Mouse (Mus musculus) B cell, adult 2 months (primary cell): Measurements from ENCODE around the gene Lztfl1.
"Not testable (repeated sequence)": the region's sequence is repeated elsewhere in the genome, so short reads cannot be mapped to it uniquely, and the experiment has no call there.

ENCODE experiments used
- DNase-seq, 2 experiments: peaks; one replicate each; pipeline ENCODE4 v3.0.0; 2022

The Lztfl1 gene

GRCm38 (mm10) chr9:123678327-123679105 lies 39.0 kb downstream of the Lztfl1 start, which contains the start of the genes Ccr9 and Slc6a20a:
Ccr9 (plus strand) TSS chr9:123678439.
Slc6a20a (minus strand) TSS chr9:123678885.
- peak; percentile 33 to 36 for DNase-seq

- peak; percentile 73 to 78 for DNase-seq
These were observed 51.9 kb downstream of the Lztfl1 start for GRCm38 (mm10) chr9:123665645-123666044.

GRCm38 (mm10) chr9:123659986-123660676 lies 57.4 kb downstream of the Lztfl1 start:
- DNase-seq: not testable (repeated sequence)

GRCm38 (mm10) chr9:123658981-123659380 lies 58.5 kb downstream of the Lztfl1 start:
- no peak for DNase-seq

GRCm38 (mm10) chr9:123657457-123657856 lies 60.0 kb downstream of the Lztfl1 start:
- no peak for DNase-seq

- no peak for DNase-seq
These were observed 66.1 kb downstream of the Lztfl1 start for GRCm38 (mm10) chr9:123651369-123651768.

GRCm38 (mm10) chr9:123649785-123650511 lies 67.5 kb downstream of the Lztfl1 start:
- no peak for DNase-seq
